Mouse (Mus musculus) MEL (cell line): ENCODE measurements around the gene Tnks1bp1. TPM values are rescaled to one million over a fixed set of nuclear protein-coding genes. Genes with fewer than 3 reads are reported as not detected.

Experiments used
- DNase-seq: peaks from one replicate; pipeline ENCODE4 v3.0.0; 2011; ENCODE audit warnings: low read depth, low spot score
- H3K27ac ChIP-seq: 2 replicates; pipeline ENCODE4 v1.5.1; 2012; ENCODE audit warnings: low read depth, mild to moderate bottlenecking, control low read depth, low read length, moderate library complexity; ENCODE audit not compliant: control insufficient read depth
- H3K27me3 ChIP-seq, 2 experiments: fragments of 150-350 bp in 1 of 2; sonication (generic) in 1 of 2; 2 replicates each; pipeline ENCODE4 v1.6.1; 2012; ENCODE audit warnings: low read length in 2 of 2, mild to moderate bottlenecking in 2 of 2, improper control_type of control experiment in 1 of 2, moderate library complexity in 1 of 2; ENCODE audit not compliant: insufficient read depth in 2 of 2, control insufficient read depth in 1 of 2
- H3K36me3 ChIP-seq, 2 experiments: 2 replicates each; pipeline ENCODE4 v1.6.1; 2012 to 2014; ENCODE audit warnings: low read length in 2 of 2, improper control_type of control experiment in 1 of 2, inconsistent platforms in 1 of 2, mild to moderate bottlenecking in 1 of 2; ENCODE audit not compliant: insufficient read depth in 2 of 2, control insufficient read depth in 1 of 2
- H3K4me1 ChIP-seq, 2 experiments: fragments of 150-350 bp in 1 of 2; sonication (generic) in 1 of 2; 2 replicates each; pipeline ENCODE4 v1.6.1; 2012; ENCODE audit warnings: low read length in 2 of 2, improper control_type of control experiment in 1 of 2, mild to moderate bottlenecking in 1 of 2; ENCODE audit not compliant: insufficient read depth in 2 of 2, control insufficient read depth in 1 of 2
- H3K4me3 ChIP-seq, 2 experiments: fragments of 150-350 bp in 1 of 2; sonication (generic) in 1 of 2; 2 replicates each; pipeline ENCODE4 v1.5.1; 2012; ENCODE audit warnings: low read depth in 2 of 2, low read length in 2 of 2, mild to moderate bottlenecking in 2 of 2, moderate library complexity in 2 of 2, control low read depth in 1 of 2, improper control_type of control experiment in 1 of 2; ENCODE audit not compliant: control insufficient read depth in 1 of 2, insufficient read depth in 1 of 2
- H3K79me2 ChIP-seq: 2 replicates; pipeline ENCODE4 v1.6.1; 2012; ENCODE audit warnings: mild to moderate bottlenecking, low read length, moderate library complexity; ENCODE audit not compliant: control insufficient read depth, poor library complexity, insufficient read depth
- H3K9ac ChIP-seq: 2 replicates; pipeline ENCODE4 v1.6.1; 2012; ENCODE audit warnings: low read depth, mild to moderate bottlenecking, control low read depth, low read length, moderate library complexity; ENCODE audit not compliant: control insufficient read depth, poor library complexity, severe bottlenecking
- H3K9me3 ChIP-seq: fragments of 150-350 bp; sonication (generic); replicated peaks from 2 replicates; pipeline ENCODE4 v1.6.1; 2012; ENCODE audit warnings: mild to moderate bottlenecking, low read length, improper control_type of control experiment, moderate library complexity; ENCODE audit not compliant: insufficient read depth
- CHD2 ChIP-seq: IDR thresholded peaks from 2 replicates; pipeline ENCODE4 v1.6.1; 2011; ENCODE audit warnings: low read length, improper control_type of control experiment
- CTCF ChIP-seq, 3 experiments: IDR thresholded peaks in 2 of 3; conservative IDR thresholded peaks in 1 of 3; 2 replicates each; pipeline ENCODE4 v1.5.1; 2011 to 2012; ENCODE audit warnings: low read length in 3 of 3, low read depth in 2 of 3, mild to moderate bottlenecking in 2 of 3, improper control_type of control experiment in 1 of 3, inconsistent platforms in 1 of 3, mixed read lengths in 1 of 3, moderate library complexity in 1 of 3; ENCODE audit not compliant: control insufficient read depth in 1 of 3, insufficient read depth in 1 of 3, poor library complexity in 1 of 3, severe bottlenecking in 1 of 3
- E2F4 ChIP-seq: IDR thresholded peaks from 2 replicates; pipeline ENCODE4 v1.6.1; 2011; ENCODE audit warnings: low read depth, low read length, improper control_type of control experiment, borderline replicate concordance
- ETS1 ChIP-seq: IDR thresholded peaks from 2 replicates; pipeline ENCODE4 v1.6.1; 2012; ENCODE audit warnings: low read depth, mild to moderate bottlenecking, inconsistent platforms, low read length, improper control_type of control experiment, moderate library complexity
- GABPA ChIP-seq: IDR thresholded peaks from 2 replicates; pipeline ENCODE4 v1.6.1; 2012; ENCODE audit warnings: low read depth, mild to moderate bottlenecking, inconsistent platforms, low read length, improper control_type of control experiment, moderate library complexity
- GATA1 ChIP-seq: IDR thresholded peaks from 2 replicates; pipeline ENCODE4 v1.6.1; 2011; ENCODE audit warnings: low read depth, low read length, improper control_type of control experiment
- JUND ChIP-seq: IDR thresholded peaks from 2 replicates; pipeline ENCODE4 v1.6.1; 2011; ENCODE audit warnings: low read depth, mild to moderate bottlenecking, improper control_type of control experiment, low read length
- MAX ChIP-seq: IDR thresholded peaks from 2 replicates; pipeline ENCODE4 v1.6.1; 2011; ENCODE audit warnings: low read length, improper control_type of control experiment
- MEF2A ChIP-seq: IDR thresholded peaks from 2 replicates; pipeline ENCODE4 v1.6.1; 2014; ENCODE audit warnings: low read depth, mild to moderate bottlenecking, inconsistent platforms, low read length, improper control_type of control experiment; ENCODE audit not compliant: poor library complexity, insufficient replicate concordance, severe bottlenecking; ENCODE audit errors: extremely low read depth
- MXI1 ChIP-seq: IDR thresholded peaks from 2 replicates; pipeline ENCODE4 v1.6.1; 2011; ENCODE audit warnings: mild to moderate bottlenecking, low read depth, low read length, improper control_type of control experiment
- MYB ChIP-seq: IDR thresholded peaks from 2 replicates; pipeline ENCODE4 v1.6.1; 2011; ENCODE audit warnings: mild to moderate bottlenecking, low read depth, low read length, improper control_type of control experiment
- MYC ChIP-seq: IDR thresholded peaks from 2 replicates; pipeline ENCODE4 v1.6.1; 2011; ENCODE audit warnings: low read depth, mild to moderate bottlenecking, low read length, improper control_type of control experiment, moderate library complexity
- NELFE ChIP-seq: IDR thresholded peaks from 2 replicates; pipeline ENCODE4 v1.6.1; 2011; ENCODE audit warnings: low read depth, low read length, improper control_type of control experiment
- POLR2AphosphoS5 ChIP-seq: IDR thresholded peaks from 2 replicates; pipeline ENCODE4 v1.6.1; 2012; ENCODE audit warnings: low read depth, borderline replicate concordance, mild to moderate bottlenecking, inconsistent platforms, low read length, moderate library complexity, mixed read lengths
- SMC3 ChIP-seq: IDR thresholded peaks from 2 replicates; pipeline ENCODE4 v1.6.1; 2011; ENCODE audit warnings: low read depth, low read length, improper control_type of control experiment
- UBTF ChIP-seq: IDR thresholded peaks from 2 replicates; pipeline ENCODE4 v1.6.1; 2012; ENCODE audit warnings: low read depth, mild to moderate bottlenecking, inconsistent platforms, low read length, improper control_type of control experiment, moderate library complexity, borderline replicate concordance; ENCODE audit not compliant: insufficient read depth
- USF1 ChIP-seq: IDR thresholded peaks from 2 replicates; pipeline ENCODE4 v1.6.1; 2014; ENCODE audit warnings: low read depth, mild to moderate bottlenecking, inconsistent platforms, low read length, improper control_type of control experiment, moderate library complexity
- USF2 ChIP-seq, 2 experiments: IDR thresholded peaks; 2 replicates each; pipeline ENCODE4 v1.6.1; 2011 to 2012; ENCODE audit warnings: improper control_type of control experiment in 2 of 2, low read length in 2 of 2, borderline replicate concordance in 1 of 2, inconsistent platforms in 1 of 2, low read depth in 1 of 2, mild to moderate bottlenecking in 1 of 2; ENCODE audit not compliant: insufficient read depth in 1 of 2
- ZC3H11A ChIP-seq: IDR thresholded peaks from 2 replicates; pipeline ENCODE4 v1.6.1; 2012; ENCODE audit warnings: low read depth, mild to moderate bottlenecking, inconsistent platforms, low read length, improper control_type of control experiment
- ZKSCAN1 ChIP-seq: IDR thresholded peaks from 2 replicates; pipeline ENCODE4 v1.6.1; 2012; ENCODE audit warnings: low read depth, mild to moderate bottlenecking, inconsistent platforms, low read length, improper control_type of control experiment, moderate library complexity
- ZMIZ1 ChIP-seq: IDR thresholded peaks from 2 replicates; pipeline ENCODE4 v1.6.1; 2012; ENCODE audit warnings: low read depth, mild to moderate bottlenecking, inconsistent platforms, low read length, improper control_type of control experiment, moderate library complexity
- polyA plus RNA-seq, 2 experiments: library from polyadenylated mRNA; stranded (reverse) in 1 of 2; unstranded in 1 of 2; fragments of >175 nt in 1 of 2; fragments of >200 nt in 1 of 2; gene quantifications; 2 replicates each; pipeline versions ENCODE4 v1.2.1 to v1.2.4; 2012; ENCODE audit warnings: low replicate concordance in 2 of 2, low read depth in 1 of 2; ENCODE audit not compliant: insufficient read length in 2 of 2, insufficient read depth in 1 of 2, missing spikeins in 1 of 2
- total RNA-seq: library from RNA; depleted of rRNA; stranded (reverse); fragments of 300-350 nt; gene quantifications from 2 replicates; pipeline ENCODE4 v1.2.3, GENCODE M21; 2012

The Tnks1bp1 gene
- total and polyA plus RNA-seq, 3 experiments, result 5.5 to 9.9 TPM; not detected in 1

- TF ChIP-seq POLR2AphosphoS5, result no peak
- no peak for TF ChIP-seq USF1
- TF ChIP-seq MYC, result no peak
- no peak for TF ChIP-seq MEF2A
- no peak for TF ChIP-seq GATA1
- TF ChIP-seq CHD2, result no peak
- no peak for TF ChIP-seq NELFE
- TF ChIP-seq UBTF, result no peak
- no peak for TF ChIP-seq ZKSCAN1
- TF ChIP-seq MAX, result no peak
- TF ChIP-seq ZMIZ1, result no peak
- no peak for TF ChIP-seq MYB
- TF ChIP-seq MXI1, result no peak
- no peak for TF ChIP-seq SMC3
- no peak for TF ChIP-seq ZC3H11A
- no peak for TF ChIP-seq ETS1
- no peak for TF ChIP-seq E2F4
- TF ChIP-seq GABPA, result no peak
- no peak for TF ChIP-seq USF2 (IDR thresholded peaks at IDR 0.05; ENCODE audit: borderline replicate concordance in 1 of 2, insufficient read depth in 1 of 2, low read depth in 1 of 2, low read length in 2 of 2)
- Histone ChIP-seq H3K79me2 (no peaks in the 10 kb centered on the region; the same call in 1 of the 2 replicates), H3K9me3 (no peaks in the 10 kb centered on the region), H3K27ac (no peak overlapping the region), H3K36me3 (peaks cover 0 to 2% of the 10 kb centered on the region in 2 experiments; a peak in 3 of 4 replicates), H3K27me3 (no peaks in the 10 kb centered on the region), H3K4me3 (no peak overlapping the region), H3K9ac (no peak overlapping the region), H3K4me1 (peaks cover 0 to 7% of the 10 kb centered on the region in 2 experiments; a peak in 3 of 4 replicates)
- DNase-seq, result no peak
Observed at GRCm38 (mm10) chr2:85056711-85057110, 8.9 kb downstream of the Tnks1bp1 start.

- DNase-seq, result no peak
- H3K27ac ChIP-seq, result no peak overlapping the region
- no peaks in the 10 kb centered on the region for H3K27me3 ChIP-seq
- H3K36me3 ChIP-seq, result peaks cover 0 to 2% of the 10 kb centered on the region in 2 experiments; a peak in 3 of 4 replicates
- no peaks in the 10 kb centered on the region; the same call in 1 of the 2 replicates for H3K79me2 ChIP-seq
- no peak overlapping the region for H3K4me3 ChIP-seq
- no peaks in the 10 kb centered on the region for H3K9me3 ChIP-seq
- H3K9ac ChIP-seq, result no peak overlapping the region
- H3K4me1 ChIP-seq, result peaks cover 0 to 7% of the 10 kb centered on the region in 2 experiments; a peak in 3 of 4 replicates
- TF ChIP-seq JUND (no peak), CTCF (IDR thresholded peaks at IDR 0.05 in 2 of 3, conservative IDR thresholded peaks at IDR 0.05 in 1 of 3; ENCODE audit: control insufficient read depth in 1 of 3, insufficient read depth in 1 of 3, low read depth in 2 of 3, low read length in 3 of 3, poor library complexity in 1 of 3, severe bottlenecking in 1 of 3) (peak in 1 of 3 experiments; percentile 22; a peak in 1 of 6 replicates)
Observed at GRCm38 (mm10) chr2:85059677-85060076, 11.9 kb downstream of the Tnks1bp1 start.
